Mouse (Mus musculus) heart, postnatal 0 days (tissue): Measurements from ENCODE around the gene Mark4.

Source experiments
- CTCF ChIP-seq: IDR thresholded peaks from 2 replicates; pipeline ENCODE4 v1.5.1; 2016; ENCODE audit warnings: antibody characterized with exemption, control low read depth, low read depth
- EP300 ChIP-seq: IDR thresholded peaks from 2 replicates; pipeline ENCODE4 v1.6.1; 2016; ENCODE audit warnings: antibody characterized with exemption, low read depth

- TF ChIP-seq CTCF (no peak), EP300 (no peak)
These were observed 46.8 kb downstream of the Mark4 start for GRCm38 (mm10) chr7:19411783-19412182.
